Mouse (Mus musculus): ENCODE measurements around the gene Ephb4. TPM values are rescaled to one million over a fixed set of nuclear protein-coding genes. Genes with fewer than 3 reads are reported as not detected.
A peak's percentile ranks its signal among the peaks of the same experiment; 100 is the strongest.

Gene Ephb4
- polyA plus RNA-seq, 1 experiment: 5.0 TPM

GRCm38 (mm10) chr5:137337190-137337589 is 12.7 kb upstream of the Ephb4 start:
- DNase-seq: no peak
- no peaks in the 10 kb centered on the region for H3K27me3 ChIP-seq (ENCODE audit: control insufficient read depth, insufficient read depth, low read length)
- no peak overlapping the region for H3K27ac ChIP-seq (ENCODE audit: insufficient read depth, low read length)
- no peak overlapping the region for H3K4me3 ChIP-seq (replicated peaks; ENCODE audit: insufficient read depth, low read depth, low read length)
- 0 out of 2 replicates have a peak, but pooled peaks cover 7% of the 10 kb centered on the region for H3K4me1 ChIP-seq (ENCODE audit: control insufficient read depth, insufficient read depth, low read length)
- no peak for TF ChIP-seq CTCF (IDR thresholded peaks at IDR 0.05; ENCODE audit: borderline replicate concordance, insufficient read depth, low read depth, low read length)
- TF ChIP-seq POLR2A (IDR thresholded peaks at IDR 0.05; ENCODE audit: borderline replicate concordance, insufficient read depth, low read length): no peak
- WGBS: 51% methylated on average over 8 of the region's 8 CpGs

GRCm38 (mm10) chr5:137338256-137338655 is 11.7 kb upstream of the Ephb4 start:
- Histone ChIP-seq H3K27me3 (ENCODE audit: control insufficient read depth, insufficient read depth, low read length) (no peaks in the 10 kb centered on the region), H3K4me3 (replicated peaks; ENCODE audit: insufficient read depth, low read depth, low read length) (peak overlapping the region; percentile 94), H3K4me1 (ENCODE audit: control insufficient read depth, insufficient read depth, low read length) (0 out of 2 replicates have a peak, but pooled peaks cover 7% of the 10 kb centered on the region), H3K27ac (ENCODE audit: insufficient read depth, low read length) (peak overlapping the region; percentile 69)
- WGBS: under 1% methylated on average over 19 of the region's 19 CpGs
- TF ChIP-seq POLR2A (IDR thresholded peaks at IDR 0.05; ENCODE audit: borderline replicate concordance, insufficient read depth, low read length) (peak; percentile 47; the same call in 1 of the 2 replicates), CTCF (IDR thresholded peaks at IDR 0.05; ENCODE audit: borderline replicate concordance, insufficient read depth, low read depth, low read length) (no peak)
- peak; percentile 91 to 94 for DNase-seq

DNA sequence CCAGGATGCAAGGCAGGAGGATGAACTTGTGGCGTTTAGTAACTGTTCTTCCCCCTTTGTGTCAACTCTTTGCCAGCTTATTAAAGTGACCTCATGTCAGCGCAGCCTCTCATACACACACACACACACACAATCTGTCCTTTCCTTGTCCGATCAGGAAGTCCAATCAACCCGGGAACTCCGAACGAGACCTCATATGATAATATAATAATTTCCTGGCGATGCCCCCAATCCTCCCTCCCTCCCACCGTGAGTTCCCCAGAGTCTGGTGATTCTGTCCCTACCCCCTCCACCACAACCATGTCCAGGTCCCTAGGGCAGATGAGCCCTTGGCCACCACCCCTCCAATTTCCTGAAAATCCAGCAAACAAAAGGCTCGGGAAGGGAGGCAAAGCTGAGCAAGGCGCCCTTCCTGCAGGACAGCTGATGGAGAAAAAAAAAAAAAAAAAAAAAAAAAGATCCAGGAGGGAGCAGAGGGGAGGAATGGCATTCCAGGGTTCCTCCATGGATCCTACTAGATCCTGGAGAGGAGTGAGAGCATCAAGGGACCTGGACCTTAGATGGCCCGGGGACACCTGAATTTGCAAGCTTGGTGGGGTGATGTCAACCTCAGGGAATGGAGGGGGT is 11.1 kb upstream of the Ephb4 start:
- DNase-seq: no peak
- 1% methylated on average over 11 of the region's 11 CpGs for WGBS
- Histone ChIP-seq H3K4me3 (replicated peaks; ENCODE audit: insufficient read depth, low read depth, low read length) (peak overlapping the region; percentile 94), H3K27me3 (ENCODE audit: control insufficient read depth, insufficient read depth, low read length) (no peaks in the 10 kb centered on the region), H3K4me1 (ENCODE audit: control insufficient read depth, insufficient read depth, low read length) (0 out of 2 replicates have a peak, but pooled peaks cover 7% of the 10 kb centered on the region), H3K27ac (ENCODE audit: insufficient read depth, low read length) (peak overlapping the region; percentile 69)
- TF ChIP-seq POLR2A (IDR thresholded peaks at IDR 0.05; ENCODE audit: borderline replicate concordance, insufficient read depth, low read length) (no peak; the same call in 1 of the 2 replicates), CTCF (IDR thresholded peaks at IDR 0.05; ENCODE audit: borderline replicate concordance, insufficient read depth, low read depth, low read length) (no peak)

DNA sequence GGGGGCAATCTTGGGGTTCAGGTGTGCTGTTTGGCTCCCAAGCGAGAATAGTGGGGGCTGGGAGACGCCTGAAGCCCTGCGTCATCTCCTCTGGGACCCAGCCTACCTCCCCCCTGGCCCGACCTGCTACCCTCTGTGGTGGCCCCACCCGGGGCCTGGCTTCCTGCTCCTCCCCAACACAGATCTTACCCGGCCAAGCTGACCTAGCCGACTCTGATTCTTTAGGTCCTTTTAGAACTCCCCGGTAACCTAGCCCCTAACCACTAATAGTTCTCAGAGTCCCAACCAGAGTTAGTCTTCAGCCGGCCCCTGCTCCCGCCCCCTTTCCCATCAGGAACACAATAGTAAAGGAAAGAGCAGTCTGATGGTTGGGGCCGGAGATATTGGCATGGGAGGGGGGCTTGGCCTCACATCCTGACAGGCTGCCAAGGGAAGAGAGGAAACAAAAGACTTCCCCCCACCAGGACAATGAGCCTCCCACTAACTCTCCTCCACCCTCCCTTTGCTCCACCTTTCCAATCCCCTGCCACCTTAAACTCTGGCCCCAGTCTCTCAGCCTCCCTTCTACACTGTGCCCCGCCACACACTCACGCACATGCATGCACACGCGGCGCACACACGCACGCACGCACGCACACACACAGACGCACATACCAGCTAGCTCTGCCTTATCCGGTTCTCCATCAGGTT is 10.5 kb upstream of the Ephb4 start:
- DNase-seq: peak; percentile 46 to 47
- TF ChIP-seq POLR2A (IDR thresholded peaks at IDR 0.05; ENCODE audit: borderline replicate concordance, insufficient read depth, low read length) (peak; percentile 46; the same call in 1 of the 2 replicates), CTCF (IDR thresholded peaks at IDR 0.05; ENCODE audit: borderline replicate concordance, insufficient read depth, low read depth, low read length) (no peak)
- H3K27ac ChIP-seq (ENCODE audit: insufficient read depth, low read length): peak overlapping the region; percentile 69
- H3K4me1 ChIP-seq (ENCODE audit: control insufficient read depth, insufficient read depth, low read length): 0 out of 2 replicates have a peak, but pooled peaks cover 7% of the 10 kb centered on the region
- no peaks in the 10 kb centered on the region for H3K27me3 ChIP-seq (ENCODE audit: control insufficient read depth, insufficient read depth, low read length)
- H3K4me3 ChIP-seq (replicated peaks; ENCODE audit: insufficient read depth, low read depth, low read length): peak overlapping the region; percentile 94
- WGBS: 6% methylated on average over 22 of the region's 22 CpGs

DNA sequence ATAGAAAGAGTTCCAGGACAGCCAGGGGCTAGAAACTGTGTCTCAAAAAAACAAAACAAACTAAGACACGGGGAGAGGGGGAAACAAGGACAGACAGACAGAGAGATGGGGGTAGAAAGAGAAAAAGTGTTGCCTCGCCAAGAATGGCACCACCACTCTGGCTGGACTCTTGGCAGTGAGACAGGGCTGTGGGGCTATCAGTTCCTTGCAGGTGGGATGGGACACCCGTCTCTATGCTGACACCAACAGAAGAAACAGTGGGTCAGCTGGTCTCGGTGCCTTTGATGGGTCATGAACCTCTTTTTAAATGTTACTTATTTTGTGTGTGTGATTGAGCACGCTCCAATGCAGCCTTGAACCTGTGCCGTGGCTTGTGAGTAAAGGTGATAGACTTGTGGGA is 9.7 kb upstream of the Ephb4 start:
- Histone ChIP-seq H3K4me1 (ENCODE audit: control insufficient read depth, insufficient read depth, low read length) (0 out of 2 replicates have a peak, but pooled peaks cover 7% of the 10 kb centered on the region), H3K27me3 (ENCODE audit: control insufficient read depth, insufficient read depth, low read length) (no peaks in the 10 kb centered on the region), H3K27ac (ENCODE audit: insufficient read depth, low read length) (peak overlapping the region; percentile 69), H3K4me3 (replicated peaks; ENCODE audit: insufficient read depth, low read depth, low read length) (no peak overlapping the region)
- WGBS: 75% methylated on average over 6 of the region's 6 CpGs
- no peak for TF ChIP-seq CTCF (IDR thresholded peaks at IDR 0.05; ENCODE audit: borderline replicate concordance, insufficient read depth, low read depth, low read length)
- no peak for TF ChIP-seq POLR2A (IDR thresholded peaks at IDR 0.05; ENCODE audit: borderline replicate concordance, insufficient read depth, low read length)
- DNase-seq: no peak

DNA sequence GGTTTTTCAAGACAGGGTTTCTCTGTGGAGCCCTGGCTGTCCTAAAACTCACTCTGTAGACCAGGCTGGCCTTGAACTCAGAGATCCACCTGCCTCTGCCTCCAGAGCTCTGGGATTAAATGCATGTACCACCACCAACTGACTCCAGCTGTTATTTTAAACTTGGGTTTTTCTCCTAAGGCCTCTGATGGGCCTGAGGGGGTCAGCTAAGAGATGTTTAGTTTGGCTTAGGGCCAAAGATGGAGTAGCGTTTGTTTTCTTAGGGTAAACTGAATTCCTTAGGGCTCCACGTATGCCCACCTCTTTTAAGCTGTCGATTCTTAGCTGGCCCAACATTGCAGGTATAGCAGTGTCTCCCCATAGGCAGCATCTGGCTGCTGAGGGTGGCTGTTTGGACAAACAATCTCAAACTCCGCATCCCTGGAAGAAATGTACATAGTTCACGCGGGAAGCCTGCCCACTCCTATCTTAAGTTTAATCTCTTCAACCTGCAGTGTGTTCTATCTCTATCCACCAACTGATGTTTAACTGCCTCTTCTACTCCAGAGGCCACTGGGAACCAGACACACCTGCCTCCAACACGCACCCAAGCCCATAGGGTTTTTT is 7.4 kb upstream of the Ephb4 start:
- 0 out of 2 replicates have a peak, but pooled peaks cover 7% of the 10 kb centered on the region for H3K4me1 ChIP-seq (ENCODE audit: control insufficient read depth, insufficient read depth, low read length)
- H3K27ac ChIP-seq (ENCODE audit: insufficient read depth, low read length): no peak overlapping the region
- no peak for DNase-seq
- H3K27me3 ChIP-seq (ENCODE audit: control insufficient read depth, insufficient read depth, low read length): no peaks in the 10 kb centered on the region; the same call in 1 of the 2 replicates
- H3K4me3 ChIP-seq (replicated peaks; ENCODE audit: insufficient read depth, low read depth, low read length): no peak overlapping the region
- TF ChIP-seq POLR2A (IDR thresholded peaks at IDR 0.05; ENCODE audit: borderline replicate concordance, insufficient read depth, low read length) (no peak), CTCF (IDR thresholded peaks at IDR 0.05; ENCODE audit: borderline replicate concordance, insufficient read depth, low read depth, low read length) (no peak)
- 74% methylated on average over 7 of the region's 7 CpGs for WGBS

GRCm38 (mm10) chr5:137343412-137343811 is 6.5 kb upstream of the Ephb4 start:
- Histone ChIP-seq H3K4me3 (replicated peaks; ENCODE audit: insufficient read depth, low read depth, low read length) (no peak overlapping the region), H3K4me1 (ENCODE audit: control insufficient read depth, insufficient read depth, low read length) (0 out of 2 replicates have a peak, but pooled peaks cover 4% of the 10 kb centered on the region), H3K27ac (ENCODE audit: insufficient read depth, low read length) (no peak overlapping the region), H3K27me3 (ENCODE audit: control insufficient read depth, insufficient read depth, low read length) (no peaks in the 10 kb centered on the region; the same call in 1 of the 2 replicates)
- WGBS: 96% methylated on average over 5 of the region's 5 CpGs
- DNase-seq: no peak
- TF ChIP-seq CTCF (IDR thresholded peaks at IDR 0.05; ENCODE audit: borderline replicate concordance, insufficient read depth, low read depth, low read length) (no peak), POLR2A (IDR thresholded peaks at IDR 0.05; ENCODE audit: borderline replicate concordance, insufficient read depth, low read length) (no peak)
